Mouse (Mus musculus): ENCODE results near the gene Psmb11. TPM values are rescaled to one million over a fixed set of nuclear protein-coding genes. Genes with fewer than 3 reads are reported as not detected.

Psmb11 gene
- 0.15 TPM in 1 of 2 replicates, not detected in the other for polyA plus RNA-seq (2015; fragmentation: Nextera tagmentation; extraction: Ambion mirVana)

- Histone ChIP-seq H3K9me3 (no peaks in the 10 kb centered on the region), H3K9ac (replicated peaks) (no peak within 1 kb of the TSS), H3K36me3 (no peaks in the 10 kb centered on the region), H3K4me2 (replicated peaks) (no peak within 1 kb of the TSS), H3K27ac (replicated peaks) (no peak within 1 kb of the TSS), H3K4me1 (peaks cover 11% of the 10 kb centered on the region), H3K4me3 (no peak within 1 kb of the TSS), H3K27me3 (no peaks in the 10 kb centered on the region)
- 86% methylated on average over 1 of the region's 1 CpGs for WGBS
- ATAC-seq (replicated peaks): no peak
Observed at GRCm38 (mm10) chr14:54621133-54621532, at the start of gene Psmb11. TSS of gene Psmb11 (plus strand) at chr14:54621433.

- H3K27ac ChIP-seq (replicated peaks): peak overlapping the region; percentile 65
- H3K4me2 ChIP-seq (replicated peaks): no peak overlapping the region
- peaks cover 2% of the 10 kb centered on the region; the same call in 1 of the 2 replicates for H3K27me3 ChIP-seq
- 0 out of 2 replicates have a peak, but pooled peaks cover 3% of the 10 kb centered on the region for H3K36me3 ChIP-seq
- WGBS: 32% methylated on average over 4 of the region's 4 CpGs
- ATAC-seq (replicated peaks): no peak
- H3K9me3 ChIP-seq: no peaks in the 10 kb centered on the region
- H3K4me3 ChIP-seq: no peak overlapping the region
- H3K4me1 ChIP-seq: peaks cover 52% of the 10 kb centered on the region
- H3K9ac ChIP-seq (replicated peaks): no peak overlapping the region
Observed at GRCm38 (mm10) chr14:54572122-54572521, 49.1 kb upstream of the Psmb11 start.

- H3K27me3 ChIP-seq: peaks cover 5% of the 10 kb centered on the region; the same call in 1 of the 2 replicates
- peak overlapping the region; percentile 94 for H3K4me2 ChIP-seq (replicated peaks)
- no peaks in the 10 kb centered on the region for H3K9me3 ChIP-seq
- ATAC-seq (replicated peaks): peak; percentile 28; the same call in 1 of the 2 replicates
- 0 out of 2 replicates have a peak overlapping the region, but pooled peaks have one; percentile 17 for H3K9ac ChIP-seq (replicated peaks)
- 0 out of 2 replicates have a peak, but pooled peaks cover 3% of the 10 kb centered on the region for H3K36me3 ChIP-seq
- peaks cover 60% of the 10 kb centered on the region for H3K4me1 ChIP-seq
- peak overlapping the region; percentile 65 for H3K27ac ChIP-seq (replicated peaks)
- H3K4me3 ChIP-seq: peak overlapping the region; percentile 64
- WGBS: 6% methylated on average over 14 of the region's 14 CpGs
Observed at GRCm38 (mm10) chr14:54572790-54573736, 48.2 kb upstream of the Psmb11 start.

DNA sequence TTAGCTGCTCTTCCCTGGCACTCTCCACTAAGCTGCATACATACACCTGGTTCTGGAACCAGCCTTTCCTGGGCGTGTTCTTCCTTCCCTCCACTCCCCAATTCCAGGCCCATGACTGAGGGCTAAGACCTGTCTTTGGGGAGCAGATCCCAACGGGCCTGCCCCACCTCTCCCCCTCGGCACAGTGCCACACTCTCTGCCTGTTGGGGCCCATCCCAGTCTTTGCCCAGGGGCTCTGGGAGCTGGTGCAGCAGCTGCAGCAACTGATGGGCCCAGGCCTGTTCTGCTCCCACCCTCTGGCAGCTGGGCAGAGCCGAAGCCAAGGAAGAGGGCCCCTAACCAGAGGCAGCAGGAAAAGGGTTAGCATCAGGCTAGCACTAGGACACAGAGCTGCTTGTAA is 47.0 kb upstream of the Psmb11 start:
- Histone ChIP-seq H3K4me3 (peak overlapping the region; percentile 64), H3K4me2 (replicated peaks) (peak overlapping the region; percentile 94), H3K9me3 (no peaks in the 10 kb centered on the region), H3K9ac (replicated peaks) (peak overlapping the region; percentile 27; the same call in 1 of the 2 replicates), H3K27ac (replicated peaks) (peak overlapping the region; percentile 65), H3K36me3 (no peaks in the 10 kb centered on the region), H3K27me3 (peaks cover 5% of the 10 kb centered on the region; the same call in 1 of the 2 replicates), H3K4me1 (peaks cover 65% of the 10 kb centered on the region)
- ATAC-seq (replicated peaks): no peak
- 3% methylated on average over 4 of the region's 4 CpGs for WGBS

DNA sequence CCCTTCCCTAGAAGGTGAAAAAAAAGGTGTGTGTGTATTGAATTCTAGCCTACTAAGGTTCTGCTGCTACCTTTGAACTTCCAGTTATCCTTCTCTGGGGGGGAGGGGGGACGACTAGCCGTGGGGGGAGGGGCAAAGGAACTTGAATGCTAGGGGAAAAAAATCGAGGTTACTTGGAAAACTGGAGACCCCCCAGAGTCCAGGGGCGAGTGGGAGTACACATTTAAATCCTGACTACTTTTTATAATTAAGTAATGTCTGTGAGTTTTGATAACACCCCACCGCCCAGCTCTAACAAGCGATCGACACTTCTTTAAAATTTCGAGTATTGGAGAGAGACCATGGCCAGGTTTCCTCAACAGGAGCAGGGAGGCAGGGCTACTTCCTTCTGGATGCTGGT is 46.2 kb upstream of the Psmb11 start:
- peak overlapping the region; percentile 65 for H3K27ac ChIP-seq (replicated peaks)
- peak overlapping the region; percentile 64 for H3K4me3 ChIP-seq
- peak overlapping the region; percentile 63 for H3K9ac ChIP-seq (replicated peaks)
- H3K27me3 ChIP-seq: peaks cover 5% of the 10 kb centered on the region; the same call in 1 of the 2 replicates
- WGBS: 2% methylated on average over 8 of the region's 8 CpGs
- no peak for ATAC-seq (replicated peaks)
- H3K36me3 ChIP-seq: no peaks in the 10 kb centered on the region
- peaks cover 63% of the 10 kb centered on the region for H3K4me1 ChIP-seq
- no peaks in the 10 kb centered on the region for H3K9me3 ChIP-seq
- peak overlapping the region; percentile 94 for H3K4me2 ChIP-seq (replicated peaks)

GRCm38 (mm10) chr14:54575631-54576030 is 45.6 kb upstream of the Psmb11 start:
- Histone ChIP-seq H3K36me3 (no peaks in the 10 kb centered on the region), H3K9me3 (no peaks in the 10 kb centered on the region), H3K4me1 (peaks cover 63% of the 10 kb centered on the region), H3K27ac (replicated peaks) (peak overlapping the region; percentile 28), H3K4me3 (peak overlapping the region; percentile 64), H3K27me3 (peaks cover 5% of the 10 kb centered on the region; the same call in 1 of the 2 replicates), H3K9ac (replicated peaks) (peak overlapping the region; percentile 63), H3K4me2 (replicated peaks) (peak overlapping the region; percentile 94)
- ATAC-seq (replicated peaks): no peak
- under 1% methylated on average over 39 of the region's 39 CpGs for WGBS

DNA sequence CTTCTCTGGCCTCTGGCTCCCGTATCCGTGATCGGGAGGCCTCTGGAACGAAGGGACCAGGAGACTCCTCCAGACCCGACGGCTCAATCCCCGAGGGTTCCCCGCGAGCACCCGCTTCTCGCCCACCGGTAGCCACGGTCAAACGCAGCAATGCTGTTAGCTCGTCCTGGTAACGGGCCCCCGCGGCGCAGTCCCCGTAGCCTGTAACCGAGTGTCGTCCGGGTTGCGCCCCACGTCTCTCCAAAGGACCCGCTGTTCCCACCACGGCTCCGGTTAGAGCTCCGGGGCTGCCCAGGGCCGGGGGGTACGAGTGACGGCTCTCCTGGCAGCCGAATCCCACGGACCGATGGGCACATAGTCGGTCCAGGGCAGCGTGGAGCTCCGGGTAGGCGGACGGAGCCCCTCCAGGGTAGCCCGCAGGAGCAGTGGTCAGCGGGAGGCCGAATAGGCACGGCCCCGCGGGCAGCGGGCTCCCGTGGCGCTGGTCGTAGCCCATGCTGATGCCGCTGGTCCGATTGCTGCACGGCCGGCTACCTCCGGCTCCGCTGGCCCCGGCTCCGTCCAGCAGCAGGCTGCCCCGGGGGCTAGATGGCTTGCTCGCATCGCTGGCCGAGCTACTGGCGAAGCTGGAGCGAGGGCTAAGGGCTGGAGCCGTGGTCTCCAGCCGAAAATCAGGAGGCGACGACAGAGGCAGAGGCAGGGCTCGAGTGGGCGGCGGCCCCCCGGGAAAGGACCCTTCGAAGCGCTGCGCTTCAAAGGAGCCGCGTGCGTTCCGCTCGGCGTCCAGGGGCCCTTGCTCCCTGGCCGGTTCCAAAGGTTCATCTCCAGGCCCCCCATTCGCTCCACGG is 44.8 kb upstream of the Psmb11 start:
- Histone ChIP-seq H3K27me3 (peaks cover 5% of the 10 kb centered on the region; the same call in 1 of the 2 replicates), H3K9me3 (no peaks in the 10 kb centered on the region), H3K27ac (replicated peaks) (peak overlapping the region; percentile 75), H3K4me2 (replicated peaks) (peak overlapping the region; percentile 94), H3K4me3 (peak overlapping the region; percentile 64), H3K36me3 (no peaks in the 10 kb centered on the region), H3K9ac (replicated peaks) (peak overlapping the region; percentile 63), H3K4me1 (peaks cover 63% of the 10 kb centered on the region)
- ATAC-seq (replicated peaks): no peak
- WGBS: under 1% methylated on average over 84 of the region's 84 CpGs

GRCm38 (mm10) chr14:54577089-54577982 is 43.9 kb upstream of the Psmb11 start, which contains the start of gene Ajuba:
TSS of gene Ajuba (minus strand) at chr14:54577558.
- Histone ChIP-seq H3K4me3 (peak within 1 kb of the TSS; percentile 64), H3K27ac (replicated peaks) (peak within 1 kb of the TSS; percentile 75), H3K27me3 (peaks cover 5% of the 10 kb centered on the region; the same call in 1 of the 2 replicates), H3K4me1 (peaks cover 57% of the 10 kb centered on the region), H3K36me3 (no peaks in the 10 kb centered on the region), H3K4me2 (replicated peaks) (peak within 1 kb of the TSS; percentile 94), H3K9ac (replicated peaks) (peak within 1 kb of the TSS; percentile 63), H3K9me3 (no peaks in the 10 kb centered on the region)
- under 1% methylated on average over 66 of the region's 66 CpGs for WGBS
- ATAC-seq (replicated peaks): peak; percentile 62

GRCm38 (mm10) chr14:54578063-54578462 is 43.2 kb upstream of the Psmb11 start:
- H3K27ac ChIP-seq (replicated peaks): peak overlapping the region; percentile 75
- no peaks in the 10 kb centered on the region for H3K36me3 ChIP-seq
- WGBS: under 1% methylated on average over 10 of the region's 10 CpGs
- ATAC-seq (replicated peaks): no peak
- H3K4me1 ChIP-seq: peaks cover 50% of the 10 kb centered on the region
- peak overlapping the region; percentile 64 for H3K4me3 ChIP-seq
- H3K9ac ChIP-seq (replicated peaks): peak overlapping the region; percentile 63
- peak overlapping the region; percentile 94 for H3K4me2 ChIP-seq (replicated peaks)
- no peaks in the 10 kb centered on the region for H3K9me3 ChIP-seq
- H3K27me3 ChIP-seq: peaks cover 5% of the 10 kb centered on the region; the same call in 1 of the 2 replicates

- Histone ChIP-seq H3K36me3 (0 out of 2 replicates have a peak, but pooled peaks cover 5% of the 10 kb centered on the region), H3K4me3 (no peak overlapping the region), H3K27me3 (peaks cover 5% of the 10 kb centered on the region; the same call in 1 of the 2 replicates), H3K27ac (replicated peaks) (no peak overlapping the region), H3K9ac (replicated peaks) (no peak overlapping the region), H3K9me3 (no peaks in the 10 kb centered on the region), H3K4me1 (peaks cover 34% of the 10 kb centered on the region), H3K4me2 (replicated peaks) (no peak overlapping the region)
- ATAC-seq (replicated peaks): no peak
- WGBS: 88% methylated on average over 7 of the region's 7 CpGs
Observed at GRCm38 (mm10) chr14:54579638-54580037, 41.6 kb upstream of the Psmb11 start.
